In the genomic region with DNA sequence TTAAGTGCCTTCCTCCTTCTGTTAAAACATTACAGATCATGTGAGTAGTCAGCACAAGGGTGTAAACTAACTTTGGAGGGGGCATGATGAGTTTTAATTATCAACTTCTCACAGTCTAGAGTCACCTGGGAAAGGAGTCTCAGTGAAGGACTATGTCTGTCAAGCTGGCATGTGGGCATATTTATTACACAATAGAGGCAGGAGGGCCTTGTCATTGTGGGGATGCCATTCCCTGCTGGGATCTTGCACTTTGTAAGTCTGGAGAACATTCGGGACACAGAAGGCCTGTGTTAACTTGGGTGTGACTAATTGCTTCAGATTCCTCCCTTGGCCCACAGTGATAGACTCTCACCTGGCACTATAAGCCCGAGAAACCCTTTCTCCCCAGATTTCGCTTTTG, we compare ENCODE assay signal across 18 mouse cellular contexts. TPM values are rescaled to one million over a fixed set of nuclear protein-coding genes. Genes with fewer than 3 reads are reported as not detected.
DNase-seq lines count a peak whose midpoint lies in the region; ATAC-seq lines count a peak whose summit lies in the region.
"Had no signal": no experiment of that assay in that cellular context is flagged by ENCODE, and none has a peak within 500 bp of the region (broad histone marks: within the 10 kb centered on the region; RNA-seq: fewer than 3 reads in every experiment).

No protein-coding gene starts in this region.

- no peaks in the 10 kb centered on the region for H3K27me3 ChIP-seq in kidney, embryonic 15.5 days
- H3K27me3 ChIP-seq: embryonic facial prominence, embryonic 12.5 days; forebrain, embryonic 12.5 days; heart, embryonic 13.5 days; hindbrain, embryonic 12.5 days had no signal

- peak; percentile 47 for DNase-seq in kidney, adult 18-20 months
- DNase-seq in kidney, postnatal 4 days = no peak
- peak; percentile 52 for DNase-seq in kidney, postnatal 14 days
- no peak for DNase-seq in cerebellum, postnatal 4 days (ENCODE audit: low spot score in 2 of 2)
- no peak for DNase-seq in left cerebral cortex, adult 18-20 months (ENCODE audit: low spot score in 2 of 2)
- DNase-seq: adrenal gland, adult 2 months; adrenal gland, postnatal 25 days; cerebellum, adult 8-10 months; cerebellum, postnatal 14 days; forebrain, postnatal 0 days; gastrocnemius, postnatal 14 days; heart, postnatal 4 days had no signal

- H3K4me3 ChIP-seq in kidney, embryonic 15.5 days (replicated peaks) = no peak overlapping the region
- H3K4me3 ChIP-seq: embryonic facial prominence, embryonic 12.5 days; forebrain, embryonic 12.5 days; heart, embryonic 13.5 days; hindbrain, embryonic 12.5 days had no signal

- H3K9ac ChIP-seq in kidney, embryonic 15.5 days = no peak overlapping the region
- H3K9ac ChIP-seq: embryonic facial prominence, embryonic 12.5 days; forebrain, embryonic 12.5 days; forebrain, postnatal 0 days; heart, embryonic 13.5 days; hindbrain, embryonic 12.5 days had no signal

- no peak for ATAC-seq in kidney, embryonic 15.5 days (replicated peaks; ENCODE audit: low FRiP score)
- ATAC-seq: forebrain, postnatal 0 days; hindbrain, embryonic 16.5 days had no signal

- 57% methylated on average over 3 of the region's 3 CpGs for WGBS in kidney, embryonic 15.5 days

- no peaks in the 10 kb centered on the region for H3K9me3 ChIP-seq in kidney, embryonic 15.5 days (replicated peaks)
- H3K9me3 ChIP-seq: embryonic facial prominence, embryonic 12.5 days; forebrain, embryonic 12.5 days; heart, embryonic 13.5 days; hindbrain, embryonic 12.5 days had no signal

- H3K27ac ChIP-seq in kidney, embryonic 15.5 days = peak overlapping the region; percentile 62
- H3K27ac ChIP-seq: embryonic facial prominence, embryonic 12.5 days; forebrain, embryonic 12.5 days; heart, embryonic 13.5 days; hindbrain, embryonic 12.5 days had no signal

- peaks cover 16% of the 10 kb centered on the region for H3K36me3 ChIP-seq in kidney, embryonic 15.5 days

- no peak overlapping the region for H3K4me2 ChIP-seq in kidney, embryonic 15.5 days
- H3K4me2 ChIP-seq: embryonic facial prominence, embryonic 12.5 days; forebrain, embryonic 12.5 days; heart, embryonic 13.5 days; hindbrain, embryonic 12.5 days had no signal

- peaks cover 25% of the 10 kb centered on the region for H3K4me1 ChIP-seq in kidney, embryonic 15.5 days

RNA-seq across cellular contexts. Expression of gene Rufy3, which starts 4.7 kb away (rescaled TPM):
- 17.7 and 19.3 TPM in 2 replicates for polyA plus RNA-seq in kidney, embryonic 15.5 days (2015; fragmentation: Nextera tagmentation; extraction: Ambion mirVana)
- total RNA-seq in left cerebral cortex, adult 18-20 months (2021) = 100 to 1,000 TPM; 181 TPM

RNA-seq across cellular contexts. Expression of gene Utp3, which starts 15.3 kb away (rescaled TPM):
- polyA plus RNA-seq in kidney, embryonic 15.5 days (2015; fragmentation: Nextera tagmentation; extraction: Ambion mirVana) = 72.8 and 75.6 TPM in 2 replicates
- total RNA-seq in left cerebral cortex, adult 18-20 months (2021) = 10 to 100 TPM; 29.4 to 29.8 TPM

RNA-seq across cellular contexts. Expression of gene Jchain, which starts 41.9 kb away (rescaled TPM):
- polyA plus RNA-seq in kidney, embryonic 15.5 days (2015; fragmentation: Nextera tagmentation; extraction: Ambion mirVana) = 0.31 TPM in 1 of 2 replicates, not detected in the other
- total RNA-seq in left cerebral cortex, adult 18-20 months (2021) = under 1 TPM; 0.51 to 0.87 TPM

Comparison
In these comparisons a context has a peak if more than half of its experiments do, and no peak if none do; other contexts are left out.
1. DNase-seq: peak in kidney, adult 18-20 months (single experiment) and kidney, postnatal 14 days (single experiment); none in kidney, postnatal 4 days (0 of 2), cerebellum, postnatal 4 days (0 of 2) and left cerebral cortex, adult 18-20 months (0 of 2).